10 mouse cellular contexts compared by ENCODE assay signal in genomic region chr15:92434605-92435004, GRCm38 (mm10). TPM values are rescaled to one million over a fixed set of nuclear protein-coding genes. Genes with fewer than 3 reads are reported as not detected.
DNase-seq lines count a peak whose midpoint lies in the region; ATAC-seq and TF ChIP-seq lines count a peak whose summit lies in the region.
"Had no signal": no experiment of that assay in that cellular context is flagged by ENCODE, and none has a peak within 500 bp of the region (broad histone marks: within the 10 kb centered on the region; RNA-seq: fewer than 3 reads in every experiment).

No protein-coding gene starts in this region.

- ATAC-seq in cerebellum, adult (ENCODE audit: insufficient number of reproducible peaks, low FRiP score, low TSS enrichment), result no peak
- peak; percentile 71 for ATAC-seq in Patski
- ATAC-seq in hindbrain, postnatal 0 days, result no peak

- POLR2A ChIA-PET in Patski (lab: Charles Lee), result no interaction called here

- no peaks in the 10 kb centered on the region for H3K4me1 ChIP-seq in cerebellum, adult 2 months (ENCODE audit: control insufficient read depth, insufficient read depth, low read length)
- no peaks in the 10 kb centered on the region for H3K4me1 ChIP-seq in hindbrain, postnatal 0 days (ENCODE audit: insufficient read depth, low read length)
- H3K4me1 ChIP-seq: megakaryocyte, embryonic 14.5 days had no signal

- H3K9ac ChIP-seq in hindbrain, postnatal 0 days (replicated peaks; ENCODE audit: low read length), result no peak overlapping the region

- in situ Hi-C loops in Patski (cut with MboI; ENCODE audit: low pct_unique_long_range_greater_than_20kb), result loop anchor here (5.0 to 25.0 kb wide), 2 partner anchors 778 to 1003 kb away; no protein-coding TSS in a partner anchor

- CTCF ChIA-PET in Patski (lab: Charles Lee), result interaction anchor here (0.8 to 1.5 kb wide), 3 partner anchors 9 to 838 kb away, joined by 3 to 4 read pairs (median 3); no protein-coding TSS in a partner anchor

- no peak overlapping the region for H3K4me2 ChIP-seq in hindbrain, postnatal 0 days (ENCODE audit: low read depth, low read length)

- TF ChIP-seq POLR2A in cerebellum, adult 2 months (IDR thresholded peaks at IDR 0.05; ENCODE audit: borderline replicate concordance, insufficient read depth, low read length), result no peak

- H3K4me3 ChIP-seq in cerebellum, adult 2 months (replicated peaks; ENCODE audit: insufficient read depth, low read depth, low read length), result no peak overlapping the region
- no peak overlapping the region for H3K4me3 ChIP-seq in layer of hippocampus, adult 2 months
- H3K4me3 ChIP-seq in hindbrain, postnatal 0 days (ENCODE audit: low read length), result no peak overlapping the region
- H3K4me3 ChIP-seq: megakaryocyte, embryonic 14.5 days had no signal

- H3K27ac ChIP-seq in cerebellum, adult 2 months (ENCODE audit: insufficient read depth, low read length), result no peak overlapping the region
- no peak overlapping the region for H3K27ac ChIP-seq in layer of hippocampus, adult 2 months
- no peak overlapping the region for H3K27ac ChIP-seq in hindbrain, postnatal 0 days

- TF ChIP-seq CTCF in cerebellum, adult 2 months (IDR thresholded peaks at IDR 0.05; ENCODE audit: borderline replicate concordance, insufficient read depth, low read depth, low read length), result peak; percentile 51; the same call in 1 of the 2 replicates
- peak; percentile 86 for TF ChIP-seq CTCF in layer of hippocampus, adult 2 months (conservative IDR thresholded peaks at IDR 0.05)
- peak; percentile 34 for TF ChIP-seq CTCF in Patski (IDR thresholded peaks at IDR 0.05)
- peak; percentile 78 for TF ChIP-seq CTCF in hindbrain, postnatal 0 days (IDR thresholded peaks at IDR 0.05; ENCODE audit: low read depth)

- H3K27me3 ChIP-seq in cerebellum, adult 2 months (ENCODE audit: control insufficient read depth, insufficient read depth, low read length), result no peaks in the 10 kb centered on the region
- H3K27me3 ChIP-seq in Patski, result no peaks in the 10 kb centered on the region
- H3K27me3 ChIP-seq in hindbrain, postnatal 0 days (ENCODE audit: insufficient read depth, low read length), result no peaks in the 10 kb centered on the region
- H3K27me3 ChIP-seq: megakaryocyte, embryonic 14.5 days had no signal

- H3K9me3 ChIP-seq in hindbrain, postnatal 0 days (ENCODE audit: low read length), result no peaks in the 10 kb centered on the region
- H3K9me3 ChIP-seq: megakaryocyte, embryonic 14.5 days had no signal

- 4% methylated on average over 6 of the region's 6 CpGs for WGBS in cerebellum, adult 2 months
- WGBS in hindbrain, postnatal 0 days, result 8% methylated on average over 6 of the region's 6 CpGs

- H3K36me3 ChIP-seq in hindbrain, postnatal 0 days (ENCODE audit: insufficient read depth, low read length), result no peaks in the 10 kb centered on the region

- DNase-seq in cerebellum, adult 2 months, result peak in 1 of 2 experiments; percentile 20
- peak in 1 of 2 experiments; percentile 10 for DNase-seq in layer of hippocampus, adult 2 months (ENCODE audit: low spot score in 2 of 2)
- no peak for DNase-seq in layer of hippocampus, postnatal 10 days (ENCODE audit: low spot score in 2 of 2)
- DNase-seq in Patski (ENCODE audit: low read depth, low spot score), result no peak
- peak; percentile 82 for DNase-seq in hindbrain, postnatal 0 days (ENCODE audit: low spot score)
- no peak for DNase-seq in frontal cortex, postnatal 14 days (ENCODE audit: low spot score in 2 of 2)
- DNase-seq in right cerebral cortex, postnatal 14 days, result no peak
- DNase-seq: gastrocnemius, postnatal 36 days had no signal

RNA-seq across cellular contexts. Expression of gene Pdzrn4, which starts 37.9 kb away (rescaled TPM):
- polyA plus RNA-seq in cerebellum, adult 2 months (2012; rRNA removed), result 1.9 and 2.1 TPM in 2 replicates
- total RNA-seq in layer of hippocampus, adult 2 months (2021), result 1 to 10 TPM; 5.6 to 6.4 TPM
- 1 to 10 TPM; 7.8 to 9.5 TPM for total RNA-seq in layer of hippocampus, postnatal 10 days (2021)
- polyA plus RNA-seq in Patski (2021), result not detected
- total RNA-seq in hindbrain, postnatal 0 days (2014; rRNA removed), result 15.7 and 17.1 TPM in 2 replicates
- polyA plus RNA-seq in hindbrain, postnatal 0 days (2015; fragmentation: Nextera tagmentation; extraction: Ambion mirVana), result 17.3 and 17.8 TPM in 2 replicates

Comparison
In these comparisons a context has a peak if more than half of its experiments do, and no peak if none do; other contexts are left out.
1. CTCF ChIP-seq: peak in every context shown above with its lines; median percentile 86 in layer of hippocampus, adult 2 months; 78 in hindbrain, postnatal 0 days; 51 in cerebellum, adult 2 months; 34 in Patski.